Mouse (Mus musculus): ENCODE results near the gene Atg3. TPM values are rescaled to one million over a fixed set of nuclear protein-coding genes. Genes with fewer than 3 reads are reported as not detected.

The Atg3 gene
- polyA plus RNA-seq, 1 experiment: 16.6 TPM

DNA sequence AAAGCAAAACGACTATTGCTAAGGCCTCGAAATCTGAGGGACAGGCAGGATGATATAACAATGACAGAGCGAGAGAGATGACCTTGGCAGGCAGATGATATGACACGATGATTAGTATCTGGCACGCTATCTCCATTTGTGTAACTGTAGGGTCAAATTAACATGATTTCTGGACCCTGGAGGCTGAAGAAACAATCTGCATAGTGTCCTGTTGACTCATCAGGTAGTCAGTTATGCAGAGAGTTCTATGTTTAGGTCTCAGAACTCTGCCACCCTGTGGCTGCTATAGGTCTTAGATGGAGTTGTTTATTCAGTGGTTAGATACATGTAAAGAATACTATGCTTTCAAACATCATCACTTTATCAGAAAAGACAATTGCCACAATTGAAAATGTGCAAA, 16.9 kb upstream of the Atg3 start:
- H3K4me1 ChIP-seq: peaks cover 14% of the 10 kb centered on the region; the same call in 1 of the 2 replicates
- H3K36me3 ChIP-seq (replicated peaks; ENCODE audit: low read length): peaks cover 61% of the 10 kb centered on the region
- H3K9me3 ChIP-seq: no peaks in the 10 kb centered on the region
- no peak for TF ChIP-seq FLI1 (IDR thresholded peaks at IDR 0.05; ENCODE audit: low read length)
- no peak for TF ChIP-seq GATA1 (IDR thresholded peaks at IDR 0.05; ENCODE audit: borderline replicate concordance, low read length)
- H3K27me3 ChIP-seq (replicated peaks): no peaks in the 10 kb centered on the region
- H3K4me3 ChIP-seq (replicated peaks): no peak overlapping the region

DNA sequence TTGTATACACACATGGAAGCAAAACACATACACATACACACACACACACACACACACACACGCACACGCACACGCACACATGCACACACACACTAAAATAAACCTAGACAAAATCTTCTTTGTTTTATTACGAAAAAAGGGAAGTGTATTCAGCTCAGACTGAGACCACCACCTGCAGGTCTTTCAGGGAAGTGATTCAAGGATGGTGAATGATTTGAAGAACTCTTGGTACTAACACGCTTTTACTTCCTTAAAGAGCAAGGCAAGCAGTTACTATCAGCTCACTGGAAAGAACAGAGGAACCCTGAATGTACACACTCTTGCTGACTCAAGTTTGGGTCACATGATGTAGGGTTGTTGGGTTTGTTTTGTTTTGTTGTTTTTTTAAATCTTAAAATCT, 16.0 kb upstream of the Atg3 start:
- TF ChIP-seq GATA1 (IDR thresholded peaks at IDR 0.05; ENCODE audit: borderline replicate concordance, low read length): no peak
- no peak for TF ChIP-seq FLI1 (IDR thresholded peaks at IDR 0.05; ENCODE audit: low read length)
- H3K4me3 ChIP-seq (replicated peaks): no peak overlapping the region
- no peaks in the 10 kb centered on the region for H3K27me3 ChIP-seq (replicated peaks)
- H3K36me3 ChIP-seq (replicated peaks; ENCODE audit: low read length): peaks cover 69% of the 10 kb centered on the region
- no peaks in the 10 kb centered on the region for H3K9me3 ChIP-seq
- peaks cover 14% of the 10 kb centered on the region; the same call in 1 of the 2 replicates for H3K4me1 ChIP-seq

DNA sequence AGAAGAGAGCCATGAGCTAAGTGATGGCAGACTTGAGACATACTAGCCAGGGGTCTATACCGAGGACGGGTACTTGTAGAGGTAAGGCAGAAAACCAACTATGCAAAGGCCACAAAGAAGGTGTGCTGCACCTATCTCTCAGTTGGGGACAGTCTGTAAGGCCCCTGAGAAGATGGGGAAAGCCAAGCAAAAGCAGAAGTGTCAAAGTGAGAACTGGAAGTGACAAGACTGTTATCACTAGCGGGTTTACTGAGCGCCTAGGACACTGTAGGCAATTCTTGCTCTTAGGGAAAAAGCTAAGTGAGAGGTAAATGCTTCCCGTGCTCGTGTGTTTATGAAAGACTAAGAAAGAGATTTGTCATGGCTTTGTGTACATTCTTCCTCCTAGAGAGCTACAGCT, 13.5 kb upstream of the Atg3 start:
- Histone ChIP-seq H3K27me3 (replicated peaks) (no peaks in the 10 kb centered on the region), H3K36me3 (replicated peaks; ENCODE audit: low read length) (peaks cover 74% of the 10 kb centered on the region), H3K4me1 (peaks cover 14% of the 10 kb centered on the region; the same call in 1 of the 2 replicates), H3K4me3 (replicated peaks) (no peak overlapping the region), H3K9me3 (no peaks in the 10 kb centered on the region)
- no peak for TF ChIP-seq GATA1 (IDR thresholded peaks at IDR 0.05; ENCODE audit: borderline replicate concordance, low read length)
- TF ChIP-seq FLI1 (IDR thresholded peaks at IDR 0.05; ENCODE audit: low read length): no peak

DNA sequence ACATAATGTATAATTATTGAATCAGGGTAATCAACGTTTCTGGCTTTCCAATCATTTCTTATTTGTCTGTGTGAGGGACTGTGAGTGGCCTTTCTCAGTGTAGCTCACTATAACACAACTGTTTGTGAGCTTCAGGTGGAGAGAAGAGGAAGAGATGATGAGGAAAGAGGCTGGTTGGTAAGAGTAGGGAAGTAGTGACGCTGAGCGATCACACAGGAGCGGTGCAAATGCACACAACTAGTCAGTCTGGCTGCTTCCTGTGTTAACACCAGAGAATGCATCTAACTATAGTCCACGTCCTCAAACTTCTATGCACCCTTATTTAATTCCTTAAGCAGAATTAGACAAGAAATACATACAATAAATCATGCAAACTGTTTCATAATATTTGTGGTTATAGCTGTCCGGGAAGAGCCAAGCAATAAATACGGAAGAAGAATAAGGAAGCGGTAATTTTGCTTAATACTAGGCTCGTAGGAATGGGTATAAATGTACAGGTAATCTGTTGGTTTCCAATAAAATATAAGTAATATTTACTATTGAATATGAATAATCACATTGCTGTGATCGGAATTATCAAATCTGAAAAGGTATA, 10.0 kb upstream of the Atg3 start:
- Histone ChIP-seq H3K36me3 (replicated peaks; ENCODE audit: low read length) (peaks cover 74% of the 10 kb centered on the region), H3K4me1 (peaks cover 6% of the 10 kb centered on the region), H3K9me3 (no peaks in the 10 kb centered on the region), H3K27me3 (replicated peaks) (no peaks in the 10 kb centered on the region), H3K4me3 (replicated peaks) (no peak overlapping the region)
- TF ChIP-seq GATA1 (IDR thresholded peaks at IDR 0.05; ENCODE audit: borderline replicate concordance, low read length) (no peak), FLI1 (IDR thresholded peaks at IDR 0.05; ENCODE audit: low read length) (no peak)

DNA sequence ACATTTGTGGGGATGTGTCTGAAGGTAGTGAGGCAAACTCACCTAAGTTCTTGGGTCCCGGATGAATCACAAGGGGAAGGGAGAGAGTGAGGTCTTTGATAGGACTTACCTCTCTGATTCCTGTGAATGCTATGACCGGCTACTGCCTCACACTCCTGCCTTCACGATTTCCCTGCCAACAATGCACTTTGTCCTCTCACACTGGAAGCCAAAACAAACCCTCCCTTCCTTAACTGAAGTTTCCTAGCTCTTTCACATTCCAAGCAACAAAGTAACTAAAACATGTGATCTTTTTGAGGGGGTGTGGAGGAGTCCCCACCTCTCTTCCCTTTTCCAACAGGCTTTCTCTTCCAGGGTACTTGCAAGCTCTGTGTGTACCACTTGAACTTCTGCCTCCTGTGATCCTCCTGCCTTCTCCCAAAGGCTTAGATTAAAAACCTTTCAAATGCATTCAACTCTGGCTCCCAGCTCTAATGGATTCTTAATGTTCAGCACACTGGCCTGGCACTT, 3.8 kb upstream of the Atg3 start:
- Histone ChIP-seq H3K4me1 (peaks cover 20% of the 10 kb centered on the region), H3K36me3 (replicated peaks; ENCODE audit: low read length) (peaks cover 24% of the 10 kb centered on the region), H3K4me3 (replicated peaks) (no peak overlapping the region), H3K27me3 (replicated peaks) (no peaks in the 10 kb centered on the region), H3K9me3 (no peaks in the 10 kb centered on the region)
- TF ChIP-seq FLI1 (IDR thresholded peaks at IDR 0.05; ENCODE audit: low read length) (no peak), GATA1 (IDR thresholded peaks at IDR 0.05; ENCODE audit: borderline replicate concordance, low read length) (no peak)

DNA sequence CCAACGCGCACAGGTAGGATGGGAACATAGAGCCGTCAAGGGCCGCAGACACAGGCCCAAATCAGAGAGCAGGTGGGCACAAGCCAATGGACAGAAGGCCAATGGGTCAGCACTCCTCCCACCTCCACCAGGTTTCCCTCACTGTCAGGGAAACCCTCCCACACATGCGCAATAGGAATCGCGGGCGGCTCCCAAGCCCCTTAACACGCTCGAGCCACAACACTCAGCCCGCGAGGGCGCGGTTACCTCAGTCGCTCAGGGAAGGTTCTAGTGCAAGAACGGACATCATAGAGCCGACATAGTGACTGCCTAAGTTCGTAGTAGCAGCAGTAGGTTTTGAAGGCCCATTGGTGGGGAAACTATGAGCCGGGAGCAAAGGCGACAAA, 456 bp upstream of the Atg3 start:
- TF ChIP-seq FLI1 (IDR thresholded peaks at IDR 0.05; ENCODE audit: low read length) (no peak), GATA1 (IDR thresholded peaks at IDR 0.05; ENCODE audit: borderline replicate concordance, low read length) (no peak)

DNA sequence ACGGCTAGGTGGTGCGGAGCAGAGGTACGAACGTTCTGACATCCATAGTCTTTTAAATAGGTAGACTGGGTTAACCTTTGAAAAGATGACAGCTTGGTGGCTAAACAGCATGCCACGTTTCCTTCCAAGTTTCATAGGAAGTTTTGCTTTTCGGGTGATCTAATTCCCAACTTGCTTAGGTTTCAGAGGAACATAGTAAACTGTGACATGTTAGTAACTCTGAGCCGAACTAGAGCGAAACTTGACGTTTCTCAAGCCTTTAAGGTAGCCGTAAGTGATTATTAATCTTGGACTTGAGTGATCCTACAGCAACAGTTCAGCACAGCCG, 768 bp downstream of the Atg3 start:
- no peaks in the 10 kb centered on the region for H3K9me3 ChIP-seq
- peak overlapping the region; percentile 96 for H3K4me3 ChIP-seq (replicated peaks)
- TF ChIP-seq GATA1 (IDR thresholded peaks at IDR 0.05; ENCODE audit: borderline replicate concordance, low read length): no peak
- TF ChIP-seq FLI1 (IDR thresholded peaks at IDR 0.05; ENCODE audit: low read length): no peak
- peaks cover 31% of the 10 kb centered on the region for H3K4me1 ChIP-seq
- H3K27me3 ChIP-seq (replicated peaks): no peaks in the 10 kb centered on the region
- H3K36me3 ChIP-seq (replicated peaks; ENCODE audit: low read length): peaks cover 14% of the 10 kb centered on the region

More for the DNA sequence above, 456 bp upstream of the Atg3 start:
- Histone ChIP-seq H3K9me3 (no peaks in the 10 kb centered on the region), H3K36me3 (replicated peaks; ENCODE audit: low read length) (peaks cover 8% of the 10 kb centered on the region), H3K4me1 (peaks cover 24% of the 10 kb centered on the region), H3K4me3 (replicated peaks) (peak overlapping the region; percentile 96), H3K27me3 (replicated peaks) (no peaks in the 10 kb centered on the region)

DNA sequence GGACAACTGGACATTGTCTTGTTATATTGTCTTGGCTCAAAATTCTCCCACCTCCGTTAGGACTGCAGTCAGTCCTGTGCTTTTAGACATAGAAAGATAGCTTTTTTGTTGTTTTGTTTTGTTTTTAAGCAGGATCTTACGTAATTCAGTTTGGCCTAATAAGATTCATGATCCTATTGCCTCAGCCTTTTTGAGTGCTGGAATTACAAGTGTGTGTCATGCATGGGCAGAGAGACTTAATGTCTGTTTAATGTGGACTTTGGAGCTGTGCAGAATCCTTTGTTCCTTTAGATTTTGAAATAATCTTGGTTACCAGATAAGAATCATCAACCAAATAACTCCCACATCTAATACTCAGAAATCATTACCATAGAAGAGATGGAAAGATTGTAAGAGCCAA, 20.0 kb downstream of the Atg3 start:
- TF ChIP-seq GATA1 (IDR thresholded peaks at IDR 0.05; ENCODE audit: borderline replicate concordance, low read length): no peak
- no peak for TF ChIP-seq FLI1 (IDR thresholded peaks at IDR 0.05; ENCODE audit: low read length)
- H3K27me3 ChIP-seq (replicated peaks): no peaks in the 10 kb centered on the region
- peaks cover 5% of the 10 kb centered on the region; the same call in 1 of the 2 replicates for H3K4me1 ChIP-seq
- H3K4me3 ChIP-seq (replicated peaks): no peak overlapping the region
- no peaks in the 10 kb centered on the region for H3K9me3 ChIP-seq
- peaks cover 83% of the 10 kb centered on the region for H3K36me3 ChIP-seq (replicated peaks; ENCODE audit: low read length)

DNA sequence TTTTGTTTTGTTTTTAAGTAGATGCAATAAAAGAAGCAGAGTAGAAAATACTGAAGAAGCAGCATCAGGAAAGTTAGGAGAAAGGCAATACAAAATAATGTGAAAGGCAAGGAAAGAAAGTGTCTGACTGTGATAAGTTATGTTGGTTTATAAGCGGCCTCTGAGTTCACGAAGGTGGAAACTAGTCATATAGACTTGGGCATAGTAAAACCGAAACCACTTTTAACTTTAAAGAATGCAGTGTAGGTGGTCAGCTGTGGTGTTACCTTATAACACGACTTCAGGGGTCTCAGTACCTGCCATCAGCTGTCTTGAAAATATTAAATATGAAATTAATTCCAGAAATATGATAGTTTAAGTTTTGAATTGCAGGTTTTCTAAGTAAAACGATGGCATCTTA, 23.2 kb downstream of the Atg3 start:
- H3K9me3 ChIP-seq: no peaks in the 10 kb centered on the region
- H3K27me3 ChIP-seq (replicated peaks): no peaks in the 10 kb centered on the region
- H3K4me1 ChIP-seq: no peaks in the 10 kb centered on the region
- no peak for TF ChIP-seq GATA1 (IDR thresholded peaks at IDR 0.05; ENCODE audit: borderline replicate concordance, low read length)
- peaks cover 83% of the 10 kb centered on the region for H3K36me3 ChIP-seq (replicated peaks; ENCODE audit: low read length)
- H3K4me3 ChIP-seq (replicated peaks): no peak overlapping the region

DNA sequence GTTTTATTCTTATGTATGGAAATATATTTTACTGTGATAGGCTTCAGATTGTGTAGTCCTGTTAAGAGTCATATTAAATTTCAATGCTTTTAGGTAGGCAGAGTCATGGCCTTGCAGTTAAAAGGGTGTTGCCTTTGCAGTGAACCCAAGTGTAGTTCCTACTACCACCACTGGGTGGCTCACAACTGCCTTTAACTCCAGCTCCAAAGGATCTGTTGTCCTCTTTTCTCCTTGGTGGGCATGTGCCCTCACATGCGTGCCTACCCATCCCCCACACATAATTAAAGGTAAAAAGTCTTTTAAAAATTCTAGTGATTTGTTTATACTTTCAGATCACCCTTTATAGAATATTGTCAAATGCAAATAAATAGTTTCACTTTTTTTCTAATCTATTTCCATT, 34.0 kb downstream of the Atg3 start:
- H3K9me3 ChIP-seq: no peaks in the 10 kb centered on the region
- no peak overlapping the region for H3K4me3 ChIP-seq (replicated peaks)
- H3K4me1 ChIP-seq: peaks cover 10% of the 10 kb centered on the region; the same call in 1 of the 2 replicates
- H3K27me3 ChIP-seq (replicated peaks): no peaks in the 10 kb centered on the region
- TF ChIP-seq GATA1 (IDR thresholded peaks at IDR 0.05; ENCODE audit: borderline replicate concordance, low read length) (no peak), FLI1 (IDR thresholded peaks at IDR 0.05; ENCODE audit: low read length) (no peak)
- H3K36me3 ChIP-seq (replicated peaks; ENCODE audit: low read length): peaks cover 45% of the 10 kb centered on the region
